Mouse (Mus musculus) activated CD4-positive, CD25-positive, alpha-beta regulatory T cell, adult 9 weeks (primary cell): ENCODE data around the gene Commd7. TPM values are rescaled to one million over a fixed set of nuclear protein-coding genes. Genes with fewer than 3 reads are reported as not detected.

Source experiments
- polyA plus RNA-seq: library from polyadenylated mRNA; unstranded; fragments of 100-300 nt; shearing (Covaris generic); gene quantifications from one replicate; pipeline ENCODE4 v1.2.1, GENCODE M21; 2017

Commd7 gene
- 139 TPM for polyA plus RNA-seq

GRCm38 (mm10) chr2:153631976-153632870 lies at the start of gene Commd7:
Gene Commd7, minus strand, starts transcription at chr2:153632781.

GRCm38 (mm10) chr2:153649298-153650013 lies 16.9 kb upstream of the Commd7 start, which contains the start of gene Dnmt3b:
Gene Dnmt3b, plus strand, starts transcription at chr2:153649450.

Other genes with a start within 250 kb of the Commd7 start
- gene 4930404H24Rik, start 140.0 kb downstream of the Commd7 start, polyA plus RNA-seq = not detected
- gene Nol4l, start 102.8 kb downstream of the Commd7 start, polyA plus RNA-seq = 6.4 TPM
- gene Dnmt3b, start 16.7 kb upstream of the Commd7 start, polyA plus RNA-seq = 4.0 TPM
- not detected for gene Dnmt3c, start 63.9 kb upstream of the Commd7 start, polyA plus RNA-seq
- 212 TPM for gene Mapre1, start 108.5 kb upstream of the Commd7 start, polyA plus RNA-seq
- 0.56 TPM for gene Efcab8, start 147.2 kb upstream of the Commd7 start, polyA plus RNA-seq
- not detected for gene Sun5, start 238.3 kb upstream of the Commd7 start, polyA plus RNA-seq
- gene Bpifb2, start 242.3 kb upstream of the Commd7 start, polyA plus RNA-seq = not detected